Mouse (Mus musculus): ENCODE results near the gene Tnfsf10. TPM values are rescaled to one million over a fixed set of nuclear protein-coding genes. Genes with fewer than 3 reads are reported as not detected.

The Tnfsf10 gene
- polyA plus RNA-seq, 1 experiment from 2014 or later = 0.23 TPM

DNA sequence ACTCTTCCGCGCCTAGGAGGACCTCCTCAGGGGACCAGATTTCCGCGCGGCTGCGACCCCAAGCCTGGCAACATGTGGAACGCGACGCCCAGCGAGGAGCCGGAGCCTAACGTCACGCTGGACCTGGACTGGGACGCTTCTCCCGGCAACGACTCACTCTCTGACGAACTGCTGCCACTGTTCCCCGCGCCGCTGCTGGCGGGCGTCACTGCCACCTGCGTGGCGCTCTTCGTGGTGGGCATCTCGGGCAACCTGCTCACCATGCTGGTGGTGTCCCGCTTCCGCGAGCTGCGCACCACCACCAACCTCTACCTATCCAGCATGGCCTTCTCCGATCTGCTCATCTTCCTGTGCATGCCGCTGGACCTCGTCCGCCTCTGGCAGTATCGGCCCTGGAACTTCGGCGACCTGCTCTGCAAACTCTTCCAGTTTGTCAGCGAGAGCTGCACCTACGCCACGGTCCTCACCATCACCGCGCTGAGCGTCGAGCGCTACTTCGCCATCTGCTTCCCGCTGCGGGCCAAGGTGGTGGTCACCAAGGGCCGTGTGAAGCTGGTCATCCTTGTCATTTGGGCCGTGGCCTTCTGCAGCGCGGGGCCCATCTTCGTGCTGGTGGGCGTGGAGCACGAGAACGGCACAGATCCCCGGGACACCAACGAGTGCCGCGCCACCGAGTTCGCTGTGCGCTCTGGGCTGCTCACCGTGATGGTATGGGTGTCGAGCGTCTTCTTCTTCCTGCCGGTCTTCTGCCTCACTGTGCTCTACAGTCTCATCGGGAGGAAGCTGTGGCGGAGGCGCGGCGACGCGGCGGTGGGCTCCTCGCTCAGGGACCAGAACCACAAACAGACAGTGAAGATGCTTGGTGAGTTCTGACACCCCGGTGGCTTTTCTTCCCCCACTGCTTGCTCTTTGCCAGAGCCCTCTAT, 55.2 kb downstream of the Tnfsf10 start:
- Histone ChIP-seq H3K4me2 (ENCODE audit: low read depth, low read length) (no peak overlapping the region), H3K4me1 (ENCODE audit: insufficient read depth) (no peaks in the 10 kb centered on the region), H3K36me3 (replicated peaks; ENCODE audit: insufficient read depth, low read length) (no peaks in the 10 kb centered on the region), H3K9me3 (ENCODE audit: low read length) (no peaks in the 10 kb centered on the region), H3K27me3 (ENCODE audit: insufficient read depth, low read length) (peaks cover 37% of the 10 kb centered on the region), H3K4me3 (ENCODE audit: low read depth, low read length) (no peak overlapping the region), H3K9ac (replicated peaks) (no peak overlapping the region), H3K27ac (ENCODE audit: low read depth) (no peak overlapping the region)
- TF ChIP-seq CTCF (IDR thresholded peaks at IDR 0.05; ENCODE audit: low read depth) = no peak
- ATAC-seq (no peak), DNase-seq (no peak)
- 3% methylated on average over 74 of the region's 77 CpGs for WGBS (ENCODE audit: insufficient replicate concordance)

DNA sequence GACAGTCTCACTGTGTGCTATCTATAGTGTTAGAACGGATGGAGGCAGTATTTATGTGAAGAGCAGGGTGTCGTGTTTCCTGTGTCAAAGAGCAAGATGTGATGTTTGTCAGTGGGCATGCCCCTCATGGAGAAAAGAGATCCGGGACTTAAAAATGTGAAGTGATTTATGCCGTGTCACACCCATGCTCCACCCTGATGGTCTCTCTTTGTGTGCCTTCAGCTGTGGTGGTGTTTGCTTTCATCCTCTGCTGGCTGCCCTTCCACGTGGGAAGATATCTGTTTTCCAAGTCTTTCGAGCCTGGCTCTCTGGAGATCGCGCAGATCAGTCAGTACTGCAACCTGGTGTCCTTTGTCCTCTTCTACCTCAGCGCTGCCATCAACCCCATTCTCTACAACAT, 57.6 kb downstream of the Tnfsf10 start:
- DNase-seq = no peak
- 54% methylated on average over 9 of the region's 9 CpGs for WGBS (ENCODE audit: insufficient replicate concordance)
- no peaks in the 10 kb centered on the region for H3K4me1 ChIP-seq (ENCODE audit: insufficient read depth)
- no peak overlapping the region for H3K4me3 ChIP-seq (ENCODE audit: low read depth, low read length)
- no peak overlapping the region for H3K27ac ChIP-seq (ENCODE audit: low read depth)
- no peak for ATAC-seq
- H3K9ac ChIP-seq (replicated peaks) = no peak overlapping the region
- no peaks in the 10 kb centered on the region for H3K36me3 ChIP-seq (replicated peaks; ENCODE audit: insufficient read depth, low read length)
- no peak for TF ChIP-seq CTCF (IDR thresholded peaks at IDR 0.05; ENCODE audit: low read depth)
- TF ChIP-seq EP300 (IDR thresholded peaks at IDR 0.05; ENCODE audit: low read depth) = no peak
- H3K27me3 ChIP-seq (ENCODE audit: insufficient read depth, low read length) = peaks cover 33% of the 10 kb centered on the region
- no peaks in the 10 kb centered on the region for H3K9me3 ChIP-seq (ENCODE audit: low read length)
- H3K4me2 ChIP-seq (ENCODE audit: low read depth, low read length) = no peak overlapping the region

DNA sequence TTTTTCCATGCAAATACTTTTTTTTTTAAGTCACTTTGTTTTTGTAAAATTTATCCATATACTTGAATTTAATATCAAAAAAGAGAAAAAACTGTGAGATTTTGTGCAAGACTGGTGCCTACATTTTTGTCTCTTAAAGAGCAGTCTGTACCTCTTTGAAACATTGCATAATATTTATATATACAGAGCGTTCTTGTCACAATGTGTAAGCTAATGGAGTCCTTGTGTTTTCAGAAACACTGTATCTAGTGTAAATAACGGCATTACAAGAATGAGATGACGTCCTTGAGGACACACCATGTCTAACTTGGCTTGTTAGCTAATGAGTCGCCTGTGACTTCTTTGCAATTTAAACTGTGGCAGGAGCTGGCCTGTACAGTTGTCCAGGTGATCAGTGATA, 61.1 kb downstream of the Tnfsf10 start:
- TF ChIP-seq EP300 (IDR thresholded peaks at IDR 0.05; ENCODE audit: low read depth) = no peak
- TF ChIP-seq CTCF (IDR thresholded peaks at IDR 0.05; ENCODE audit: low read depth) = no peak
- Histone ChIP-seq H3K27ac (ENCODE audit: low read depth) (no peak overlapping the region), H3K27me3 (ENCODE audit: insufficient read depth, low read length) (peaks cover 2% of the 10 kb centered on the region; the same call in 1 of the 2 replicates), H3K4me3 (ENCODE audit: low read depth, low read length) (no peak overlapping the region), H3K36me3 (replicated peaks; ENCODE audit: insufficient read depth, low read length) (no peaks in the 10 kb centered on the region), H3K9me3 (ENCODE audit: low read length) (no peaks in the 10 kb centered on the region), H3K9ac (replicated peaks) (no peak overlapping the region), H3K4me2 (ENCODE audit: low read depth, low read length) (no peak overlapping the region), H3K4me1 (ENCODE audit: insufficient read depth) (no peaks in the 10 kb centered on the region)
- ATAC-seq (no peak), DNase-seq (no peak)
- WGBS (ENCODE audit: insufficient replicate concordance) = 62% methylated on average over 4 of the region's 4 CpGs

DNA sequence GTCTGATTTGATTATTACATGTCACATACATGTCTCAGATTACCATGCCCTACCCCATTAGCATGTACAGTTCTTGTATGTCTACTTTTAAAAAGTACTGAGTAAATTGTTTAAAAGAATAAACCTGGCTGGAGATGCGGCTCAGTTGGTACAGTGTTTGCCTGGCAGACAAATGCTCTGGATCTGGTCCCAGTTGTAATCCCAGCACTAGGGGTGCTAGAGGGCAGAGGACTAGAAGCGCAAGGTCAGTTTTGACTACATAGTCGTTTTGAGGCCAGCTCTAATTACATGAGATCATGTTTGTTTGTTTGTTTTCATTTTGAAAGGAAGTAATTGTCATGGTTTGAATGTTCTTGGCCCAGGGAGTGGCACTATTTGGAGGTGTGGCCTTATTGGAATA, 68.0 kb downstream of the Tnfsf10 start:
- ATAC-seq (no peak), DNase-seq (no peak)
- no peaks in the 10 kb centered on the region for H3K4me1 ChIP-seq (ENCODE audit: insufficient read depth)
- H3K4me3 ChIP-seq (ENCODE audit: low read depth, low read length) = no peak overlapping the region
- H3K27me3 ChIP-seq (ENCODE audit: insufficient read depth, low read length) = no peaks in the 10 kb centered on the region
- H3K4me2 ChIP-seq (ENCODE audit: low read depth, low read length) = no peak overlapping the region
- H3K9ac ChIP-seq (replicated peaks) = no peak overlapping the region
- H3K36me3 ChIP-seq (replicated peaks; ENCODE audit: insufficient read depth, low read length) = no peaks in the 10 kb centered on the region
- H3K9me3 ChIP-seq (ENCODE audit: low read length) = no peaks in the 10 kb centered on the region
- WGBS (ENCODE audit: insufficient replicate concordance) = 56% methylated on average over 3 of the region's 3 CpGs
- TF ChIP-seq EP300 (IDR thresholded peaks at IDR 0.05; ENCODE audit: low read depth) = no peak
- TF ChIP-seq CTCF (IDR thresholded peaks at IDR 0.05; ENCODE audit: low read depth) = no peak
- no peak overlapping the region for H3K27ac ChIP-seq (ENCODE audit: low read depth)

DNA sequence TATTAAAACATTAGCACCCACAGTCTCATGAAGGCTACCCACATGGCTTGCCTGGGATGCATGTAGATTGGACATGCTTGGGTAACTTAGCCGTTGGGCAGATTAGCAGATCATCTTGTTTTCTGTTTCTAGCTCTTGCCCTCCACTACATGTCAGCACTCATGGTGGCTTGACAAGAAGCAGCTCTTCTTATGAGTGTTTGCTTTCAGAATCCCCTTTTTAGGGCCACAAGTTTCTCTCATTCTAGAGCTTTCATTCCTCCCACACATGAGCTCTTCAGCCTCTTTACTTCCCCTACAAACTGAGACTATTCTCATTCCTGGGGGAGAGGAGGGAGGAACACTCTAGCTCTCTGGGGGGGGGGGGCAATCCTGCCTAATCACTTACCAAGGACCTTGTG, 73.1 kb downstream of the Tnfsf10 start:
- Histone ChIP-seq H3K4me1 (ENCODE audit: insufficient read depth) (no peaks in the 10 kb centered on the region), H3K27ac (ENCODE audit: low read depth) (no peak overlapping the region), H3K4me2 (ENCODE audit: low read depth, low read length) (no peak overlapping the region), H3K9me3 (ENCODE audit: low read length) (no peaks in the 10 kb centered on the region), H3K9ac (replicated peaks) (no peak overlapping the region), H3K4me3 (ENCODE audit: low read depth, low read length) (no peak overlapping the region), H3K27me3 (ENCODE audit: insufficient read depth, low read length) (no peaks in the 10 kb centered on the region), H3K36me3 (replicated peaks; ENCODE audit: insufficient read depth, low read length) (no peaks in the 10 kb centered on the region)
- no peak for DNase-seq
- no peak for ATAC-seq
- TF ChIP-seq EP300 (IDR thresholded peaks at IDR 0.05; ENCODE audit: low read depth) = no peak
- TF ChIP-seq CTCF (IDR thresholded peaks at IDR 0.05; ENCODE audit: low read depth) = no peak
- WGBS (ENCODE audit: insufficient replicate concordance) = 64% methylated on average over 1 of the region's 1 CpGs

Other genes with a start within 250 kb of the Tnfsf10 start
- gene Ect2, start 163.2 kb upstream of the Tnfsf10 start, polyA plus RNA-seq (2015; fragmentation: Nextera tagmentation; extraction: Ambion mirVana) = 10.1 and 12.5 TPM in 2 replicates
- gene Nceh1, start 134.1 kb upstream of the Tnfsf10 start, polyA plus RNA-seq (2015; fragmentation: Nextera tagmentation; extraction: Ambion mirVana) = 18.2 and 23.9 TPM in 2 replicates
- gene Ghsr, start 54.3 kb downstream of the Tnfsf10 start, polyA plus RNA-seq (2015; fragmentation: Nextera tagmentation; extraction: Ambion mirVana) = not detected in 2 replicates